Mouse (Mus musculus): ENCODE data around the gene Ipo4. TPM values are rescaled to one million over a fixed set of nuclear protein-coding genes. Genes with fewer than 3 reads are reported as not detected.

Ipo4 gene
- total and polyA plus RNA-seq, 3 experiments: 46.2 to 132 TPM; not detected in 1

- Histone ChIP-seq H3K79me2 (ENCODE audit: control insufficient read depth, insufficient read depth, low read length, poor library complexity) (peaks cover 42% of the 10 kb centered on the region), H3K4me3 (ENCODE audit: control insufficient read depth in 1 of 2, insufficient read depth in 1 of 2, low read depth in 2 of 2, low read length in 2 of 2) (peak overlapping the region; percentile 76 to 83), H3K9ac (ENCODE audit: control insufficient read depth, low read depth, low read length, poor library complexity, severe bottlenecking) (peak overlapping the region; percentile 87), H3K4me1 (ENCODE audit: control insufficient read depth in 1 of 2, insufficient read depth in 2 of 2, low read length in 2 of 2) (peaks cover 0 to 14% of the 10 kb centered on the region in 2 experiments; a peak in 2 of 4 replicates), H3K9me3 (replicated peaks; ENCODE audit: insufficient read depth, low read length) (no peaks in the 10 kb centered on the region), H3K27me3 (ENCODE audit: control insufficient read depth in 1 of 2, insufficient read depth in 2 of 2, low read length in 2 of 2) (no peaks in the 10 kb centered on the region), H3K36me3 (ENCODE audit: control insufficient read depth in 1 of 2, insufficient read depth in 2 of 2, low read length in 2 of 2) (peaks cover 3 to 15% of the 10 kb centered on the region in 2 experiments; a peak in 3 of 4 replicates), H3K27ac (ENCODE audit: control insufficient read depth, low read depth, low read length) (no peak overlapping the region; the same call in 1 of the 2 replicates)
- DNase-seq (ENCODE audit: low read depth, low spot score): peak; percentile 20
- no peak for TF ChIP-seq KAT2A (conservative IDR thresholded peaks at IDR 0.05; ENCODE audit: low read depth, low read length)
- TF ChIP-seq ZKSCAN1 (IDR thresholded peaks at IDR 0.05; ENCODE audit: low read depth, low read length): no peak
- no peak for TF ChIP-seq MAFK (IDR thresholded peaks at IDR 0.05; ENCODE audit: borderline replicate concordance, low read depth, low read length)
- TF ChIP-seq POLR2AphosphoS2 (IDR thresholded peaks at IDR 0.05; ENCODE audit: low read length): no peak
- no peak for TF ChIP-seq NRF1 (IDR thresholded peaks at IDR 0.05; ENCODE audit: insufficient read depth, low read depth, low read length, poor library complexity, severe bottlenecking)
- no peak for TF ChIP-seq EP300 (IDR thresholded peaks at IDR 0.05; ENCODE audit: low read depth in 1 of 2, low read length in 2 of 2)
- TF ChIP-seq NELFE (IDR thresholded peaks at IDR 0.05; ENCODE audit: low read depth, low read length): no peak
- TF ChIP-seq ZC3H11A (IDR thresholded peaks at IDR 0.05; ENCODE audit: low read depth, low read length): no peak
- TF ChIP-seq TAL1 (IDR thresholded peaks at IDR 0.05; ENCODE audit: low read length): no peak
- TF ChIP-seq JUND (IDR thresholded peaks at IDR 0.05; ENCODE audit: low read depth, low read length): no peak
- TF ChIP-seq MEF2A (IDR thresholded peaks at IDR 0.05; ENCODE audit: extremely low read depth, insufficient replicate concordance, low read depth, low read length, poor library complexity, severe bottlenecking): no peak
- no peak for TF ChIP-seq MYC (IDR thresholded peaks at IDR 0.05; ENCODE audit: low read depth, low read length)
- TF ChIP-seq HCFC1 (IDR thresholded peaks at IDR 0.05; ENCODE audit: low read depth, low read length): no peak
- no peak for TF ChIP-seq ZNF384 (IDR thresholded peaks at IDR 0.05; ENCODE audit: low read depth, low read length)
- TF ChIP-seq USF2 (IDR thresholded peaks at IDR 0.05; ENCODE audit: borderline replicate concordance in 1 of 2, insufficient read depth in 1 of 2, low read depth in 1 of 2, low read length in 2 of 2): no peak
- TF ChIP-seq BHLHE40 (IDR thresholded peaks at IDR 0.05; ENCODE audit: borderline replicate concordance, low read depth, low read length): no peak
- TF ChIP-seq ETS1 (IDR thresholded peaks at IDR 0.05; ENCODE audit: low read depth, low read length): no peak
- no peak for TF ChIP-seq USF1 (IDR thresholded peaks at IDR 0.05; ENCODE audit: low read depth, low read length)
Observed at GRCm38 (mm10) chr14:55644261-55644888, 8.6 kb upstream of the Ipo4 start.
